Mouse (Mus musculus) heart, adult 2 months (tissue): ENCODE data around the gene Arpc2.

Experiments
- CTCF ChIP-seq: fragments of 200-600 bp; IDR thresholded peaks from 2 replicates; pipeline ENCODE4 v1.8.1; 2022; ENCODE audit warnings: antibody characterized with exemption, mild to moderate bottlenecking, moderate library complexity
- POLR2A ChIP-seq: fragments of 200-500 bp; IDR thresholded peaks from 2 replicates; pipeline ENCODE4 v1.6.1; 2011; ENCODE audit warnings: mild to moderate bottlenecking, low read depth, low read length, control low read depth; ENCODE audit not compliant: insufficient read depth

- TF ChIP-seq CTCF (no peak), POLR2A (no peak)
Observed at GRCm38 (mm10) chr1:74285212-74286010, 49.5 kb downstream of the Arpc2 start.
